Mouse (Mus musculus) testis, adult 2 months (tissue): Measurements from ENCODE around the gene Trappc1. TPM values are rescaled to one million over a fixed set of nuclear protein-coding genes. Genes with fewer than 3 reads are reported as not detected.

ENCODE experiments used
- H3K27ac ChIP-seq: fragments of 200-500 bp; 2 replicates; pipeline ENCODE4 v1.5.1; 2012; ENCODE audit warnings: low read depth, low read length; ENCODE audit not compliant: control insufficient read depth, insufficient read depth
- H3K27me3 ChIP-seq: fragments of 200-500 bp; 2 replicates; pipeline ENCODE4 v1.6.1; 2012; ENCODE audit warnings: mild to moderate bottlenecking, low read length, moderate library complexity; ENCODE audit not compliant: control insufficient read depth, insufficient read depth
- H3K36me3 ChIP-seq: fragments of 200-500 bp; 2 replicates; pipeline ENCODE4 v1.6.1; 2012; ENCODE audit warnings: mild to moderate bottlenecking, low read length; ENCODE audit not compliant: control insufficient read depth, insufficient read depth
- H3K4me1 ChIP-seq: fragments of 200-500 bp; 2 replicates; pipeline ENCODE4 v1.6.1; 2012; ENCODE audit warnings: low read length; ENCODE audit not compliant: control insufficient read depth, insufficient read depth
- H3K4me3 ChIP-seq: fragments of 200-500 bp; 2 replicates; pipeline ENCODE4 v1.5.1; 2012; ENCODE audit warnings: low read depth, mild to moderate bottlenecking, low read length, moderate library complexity, mixed read lengths; ENCODE audit not compliant: control insufficient read depth
- CTCF ChIP-seq: fragments of 200-500 bp; IDR thresholded peaks from 2 replicates; pipeline ENCODE4 v1.5.1; 2012; ENCODE audit warnings: low read depth, mild to moderate bottlenecking, inconsistent platforms, low read length, moderate library complexity; ENCODE audit not compliant: control insufficient read depth, insufficient read depth, insufficient replicate concordance
- POLR2A ChIP-seq: fragments of 200-500 bp; IDR thresholded peaks from 2 replicates; pipeline ENCODE4 v1.6.1; 2012; ENCODE audit warnings: low read depth, mild to moderate bottlenecking, inconsistent platforms, low read length, moderate library complexity; ENCODE audit not compliant: control insufficient read depth
- polyA plus RNA-seq: library from polyadenylated mRNA; depleted of rRNA; stranded (reverse); fragments of >200 nt; gene quantifications from 2 replicates; pipeline ENCODE4 v1.2.3, GENCODE M21; 2012

Trappc1 gene
- polyA plus RNA-seq, 1 experiment: 25.5 TPM

GRCm38 (mm10) chr11:69322010-69322409 is 1.8 kb upstream of the Trappc1 start:
- Histone ChIP-seq H3K4me1 (peaks cover 30% of the 10 kb centered on the region), H3K27ac (no peak overlapping the region)

GRCm38 (mm10) chr11:69322693-69323471 is 898 bp upstream of the Trappc1 start:
- TF ChIP-seq CTCF (no peak), POLR2A (no peak)
- no peaks in the 10 kb centered on the region for H3K27me3 ChIP-seq
- H3K4me3 ChIP-seq: peak overlapping the region; percentile 89
- H3K27ac ChIP-seq: peak overlapping the region; percentile 97
- peaks cover 32% of the 10 kb centered on the region for H3K4me1 ChIP-seq
- peaks cover 3% of the 10 kb centered on the region for H3K36me3 ChIP-seq

More at GRCm38 (mm10) chr11:69322010-69322409, 1.8 kb upstream of the Trappc1 start:
- TF ChIP-seq POLR2A (no peak), CTCF (no peak)
- Histone ChIP-seq H3K27me3 (no peaks in the 10 kb centered on the region), H3K4me3 (no peak overlapping the region), H3K36me3 (peaks cover 4% of the 10 kb centered on the region)

GRCm38 (mm10) chr11:69324749-69325148 is 969 bp downstream of the Trappc1 start:
- peaks cover 32% of the 10 kb centered on the region for H3K4me1 ChIP-seq
- no peak for TF ChIP-seq POLR2A
- TF ChIP-seq CTCF: no peak
- H3K27ac ChIP-seq: no peak overlapping the region
- H3K36me3 ChIP-seq: peaks cover 1% of the 10 kb centered on the region
- no peak overlapping the region for H3K4me3 ChIP-seq
- H3K27me3 ChIP-seq: no peaks in the 10 kb centered on the region

GRCm38 (mm10) chr11:69325628-69326407 is 2.0 kb downstream of the Trappc1 start, which contains the start of gene Kcnab3:
Kcnab3 (plus strand) TSS chr11:69326258.
- H3K4me1 ChIP-seq: peaks cover 32% of the 10 kb centered on the region
- TF ChIP-seq CTCF (no peak), POLR2A (peak; percentile 35; the same call in 1 of the 2 replicates)
- peak within 1 kb of the TSS; percentile 74 for H3K4me3 ChIP-seq
- H3K27me3 ChIP-seq: no peaks in the 10 kb centered on the region
- peak within 1 kb of the TSS; percentile 40; the same call in 1 of the 2 replicates for H3K27ac ChIP-seq
- H3K36me3 ChIP-seq: no peaks in the 10 kb centered on the region; the same call in 1 of the 2 replicates

- no peak overlapping the region for H3K27ac ChIP-seq
- H3K27me3 ChIP-seq: no peaks in the 10 kb centered on the region
- no peaks in the 10 kb centered on the region for H3K36me3 ChIP-seq
- TF ChIP-seq CTCF: no peak
- TF ChIP-seq POLR2A: peak; percentile 7; the same call in 1 of the 2 replicates
- H3K4me3 ChIP-seq: peak overlapping the region; percentile 74
- H3K4me1 ChIP-seq: peaks cover 32% of the 10 kb centered on the region
Measured at GRCm38 (mm10) chr11:69326408-69327156, 2.8 kb downstream of the Trappc1 start.

- H3K27ac ChIP-seq: no peak overlapping the region
- no peaks in the 10 kb centered on the region for H3K36me3 ChIP-seq
- H3K4me3 ChIP-seq: peak overlapping the region; percentile 74
- H3K27me3 ChIP-seq: no peaks in the 10 kb centered on the region
- H3K4me1 ChIP-seq: peaks cover 34% of the 10 kb centered on the region
- TF ChIP-seq CTCF: no peak
- TF ChIP-seq POLR2A: no peak
Measured at GRCm38 (mm10) chr11:69327157-69327442, 3.3 kb downstream of the Trappc1 start.
